Mouse (Mus musculus): ENCODE results near the gene Zfp42. TPM values are rescaled to one million over a fixed set of nuclear protein-coding genes. Genes with fewer than 3 reads are reported as not detected.

The Zfp42 gene
- polyA plus RNA-seq (2012; ENCODE audit: low replicate concordance), result not detected in 2 replicates

DNA sequence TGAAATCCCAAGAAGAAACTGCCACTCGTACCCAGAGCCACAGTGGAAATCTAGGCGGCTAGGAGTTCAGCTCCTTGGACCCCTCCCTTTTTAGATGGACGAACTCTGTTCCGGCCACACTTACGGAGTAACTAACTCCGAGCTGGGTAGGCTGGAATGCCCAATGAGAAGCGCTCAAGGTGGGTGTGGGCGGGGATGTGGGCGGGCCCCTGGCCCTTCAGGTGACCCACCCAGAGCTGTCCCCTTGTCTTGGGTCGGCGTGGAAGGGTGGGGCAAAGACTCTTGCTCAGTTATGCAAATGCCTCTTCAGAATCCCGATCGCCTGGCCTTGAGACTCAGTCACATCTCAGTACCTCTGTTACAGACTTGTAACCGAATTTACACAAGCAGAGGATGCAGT is at the start of gene Zfp42:
Gene Zfp42 (minus strand): TSS at position 85 of the 400 bp plus-strand sequence.

Other genes starting within 250 kb of the Zfp42 start
- not detected in 2 replicates for gene Triml1, start 165.5 kb downstream of the Zfp42 start, polyA plus RNA-seq (2012; ENCODE audit: low replicate concordance)
- gene Triml2, start 126.4 kb downstream of the Zfp42 start, polyA plus RNA-seq (2012; ENCODE audit: low replicate concordance), result not detected in 2 replicates
- not detected in 2 replicates for gene Adam26b, start 221.1 kb upstream of the Zfp42 start, polyA plus RNA-seq (2012; ENCODE audit: low replicate concordance)